Mouse (Mus musculus): Measurements from ENCODE around the gene Klk1b27. TPM values are rescaled to one million over a fixed set of nuclear protein-coding genes. Genes with fewer than 3 reads are reported as not detected.

Gene Klk1b27
- polyA plus RNA-seq, 1 experiment from 2014 or later, result not detected

Other genes with a start within 250 kb of the Klk1b27 start
- gene Klk7, start 241.0 kb upstream of the Klk1b27 start, polyA plus RNA-seq (2014; fragmentation: Nextera tagmentation; extraction: Ambion mirVana), result not detected in 2 replicates
- gene Klk6, start 227.8 kb upstream of the Klk1b27 start, polyA plus RNA-seq (2014; fragmentation: Nextera tagmentation; extraction: Ambion mirVana), result not detected in 2 replicates
- gene Klk5, start 210.3 kb upstream of the Klk1b27 start, polyA plus RNA-seq (2014; fragmentation: Nextera tagmentation; extraction: Ambion mirVana), result not detected in 2 replicates
- 0.50 and 0.66 TPM in 2 replicates for gene Klk4, start 171.1 kb upstream of the Klk1b27 start, polyA plus RNA-seq (2014; fragmentation: Nextera tagmentation; extraction: Ambion mirVana)
- gene Klk15, start 118.5 kb upstream of the Klk1b27 start, polyA plus RNA-seq (2014; fragmentation: Nextera tagmentation; extraction: Ambion mirVana), result not detected in 2 replicates
- gene Klk1b8, start 101.6 kb upstream of the Klk1b27 start, polyA plus RNA-seq (2014; fragmentation: Nextera tagmentation; extraction: Ambion mirVana), result not detected in 2 replicates
- not detected in 2 replicates for gene Klk1b1, start 85.5 kb upstream of the Klk1b27 start, polyA plus RNA-seq (2014; fragmentation: Nextera tagmentation; extraction: Ambion mirVana)
- gene Klk1b9, start 76.2 kb upstream of the Klk1b27 start, polyA plus RNA-seq (2014; fragmentation: Nextera tagmentation; extraction: Ambion mirVana), result not detected in 2 replicates
- gene Klk1b11, start 56.4 kb upstream of the Klk1b27 start, polyA plus RNA-seq (2014; fragmentation: Nextera tagmentation; extraction: Ambion mirVana), result not detected in 2 replicates
- not detected in 2 replicates for gene Klk1b26, start 40.1 kb upstream of the Klk1b27 start, polyA plus RNA-seq (2014; fragmentation: Nextera tagmentation; extraction: Ambion mirVana)
- not detected in 2 replicates for gene Klk1b21, start 50.0 kb downstream of the Klk1b27 start, polyA plus RNA-seq (2014; fragmentation: Nextera tagmentation; extraction: Ambion mirVana)
- gene Klk1b22, start 60.4 kb downstream of the Klk1b27 start, polyA plus RNA-seq (2014; fragmentation: Nextera tagmentation; extraction: Ambion mirVana), result not detected in 2 replicates
- gene Klk1b16, start 84.5 kb downstream of the Klk1b27 start, polyA plus RNA-seq (2014; fragmentation: Nextera tagmentation; extraction: Ambion mirVana), result not detected in 2 replicates
- gene Klk1b24, start 135.9 kb downstream of the Klk1b27 start, polyA plus RNA-seq (2014; fragmentation: Nextera tagmentation; extraction: Ambion mirVana), result not detected in 2 replicates
- gene Klk1b3, start 145.9 kb downstream of the Klk1b27 start, polyA plus RNA-seq (2014; fragmentation: Nextera tagmentation; extraction: Ambion mirVana), result not detected in 2 replicates
- gene Klk1b4, start 155.1 kb downstream of the Klk1b27 start, polyA plus RNA-seq (2014; fragmentation: Nextera tagmentation; extraction: Ambion mirVana), result not detected in 2 replicates
- not detected in 2 replicates for gene Klk1b5, start 163.7 kb downstream of the Klk1b27 start, polyA plus RNA-seq (2014; fragmentation: Nextera tagmentation; extraction: Ambion mirVana)
- gene Klk1, start 173.1 kb downstream of the Klk1b27 start, polyA plus RNA-seq (2014; fragmentation: Nextera tagmentation; extraction: Ambion mirVana), result not detected in 2 replicates
- not detected in 2 replicates for gene Gm36864, start 183.9 kb downstream of the Klk1b27 start, polyA plus RNA-seq (2014; fragmentation: Nextera tagmentation; extraction: Ambion mirVana)
- gene 1700028J19Rik, start 194.4 kb downstream of the Klk1b27 start, polyA plus RNA-seq (2014; fragmentation: Nextera tagmentation; extraction: Ambion mirVana), result 1.5 and 1.6 TPM in 2 replicates
- 164 and 180 TPM in 2 replicates for gene 2410002F23Rik, start 194.4 kb downstream of the Klk1b27 start, polyA plus RNA-seq (2014; fragmentation: Nextera tagmentation; extraction: Ambion mirVana)
- gene Acp4, start 205.1 kb downstream of the Klk1b27 start, polyA plus RNA-seq (2014; fragmentation: Nextera tagmentation; extraction: Ambion mirVana), result not detected in 2 replicates
- gene Gm15517, start 209.2 kb downstream of the Klk1b27 start, polyA plus RNA-seq (2014; fragmentation: Nextera tagmentation; extraction: Ambion mirVana), result not detected in 2 replicates